Mouse (Mus musculus): ENCODE data around the gene Ccdc63. TPM values are rescaled to one million over a fixed set of nuclear protein-coding genes. Genes with fewer than 3 reads are reported as not detected.

The Ccdc63 gene
- polyA plus RNA-seq, 1 experiment: 0.23 TPM

- Histone ChIP-seq H3K27ac (ENCODE audit: control insufficient read depth, insufficient read depth, low read length) (no peak overlapping the region), H3K36me3 (ENCODE audit: control insufficient read depth, insufficient read depth, low read length) (no peaks in the 10 kb centered on the region), H3K4me1 (replicated peaks; ENCODE audit: control insufficient read depth, insufficient read depth, low read length) (no peaks in the 10 kb centered on the region), H3K27me3 (ENCODE audit: control insufficient read depth, insufficient read depth, low read length) (no peaks in the 10 kb centered on the region), H3K4me3 (ENCODE audit: control insufficient read depth, insufficient read depth, low read length) (no peak overlapping the region)
- no peak for DNase-seq
- no peak for TF ChIP-seq POLR2A (IDR thresholded peaks at IDR 0.05; ENCODE audit: control insufficient read depth, extremely low read depth, insufficient read depth, low read length, poor library complexity)
- no peak for TF ChIP-seq CTCF (IDR thresholded peaks at IDR 0.05; ENCODE audit: borderline replicate concordance, control insufficient read depth, extremely low read depth, insufficient read depth, low read length, poor library complexity)
- whole genome bisulfite sequencing: 93% methylated on average over 14 of the region's 14 CpGs
Measured at GRCm38 (mm10) chr5:122093734-122094133, 46.9 kb downstream of the Ccdc63 start.

DNA sequence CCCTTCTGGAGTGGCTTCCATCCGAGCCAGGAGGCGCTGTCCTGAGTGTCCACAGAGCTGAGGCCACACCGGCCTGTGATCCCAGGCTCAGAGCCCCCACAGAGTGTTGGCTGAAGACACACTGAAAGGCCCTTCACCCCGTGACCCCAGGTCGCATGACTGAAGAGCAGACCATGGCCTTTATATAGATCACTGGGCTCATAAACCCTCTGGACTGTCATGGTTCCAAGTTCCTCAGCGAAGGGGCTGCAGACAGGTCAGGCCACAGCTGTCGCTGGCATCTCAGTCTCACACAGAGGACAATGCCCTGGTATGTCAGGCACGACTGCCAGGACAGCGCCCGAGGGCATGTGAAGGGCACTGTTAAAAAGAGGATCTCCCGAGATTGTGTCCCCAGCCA lies 47.8 kb downstream of the Ccdc63 start:
- Histone ChIP-seq H3K4me3 (ENCODE audit: control insufficient read depth, insufficient read depth, low read length) (no peak overlapping the region), H3K4me1 (replicated peaks; ENCODE audit: control insufficient read depth, insufficient read depth, low read length) (no peaks in the 10 kb centered on the region), H3K27me3 (ENCODE audit: control insufficient read depth, insufficient read depth, low read length) (no peaks in the 10 kb centered on the region), H3K36me3 (ENCODE audit: control insufficient read depth, insufficient read depth, low read length) (no peaks in the 10 kb centered on the region), H3K27ac (ENCODE audit: control insufficient read depth, insufficient read depth, low read length) (no peak overlapping the region)
- no peak for DNase-seq
- TF ChIP-seq CTCF (IDR thresholded peaks at IDR 0.05; ENCODE audit: borderline replicate concordance, control insufficient read depth, extremely low read depth, insufficient read depth, low read length, poor library complexity) (no peak), POLR2A (IDR thresholded peaks at IDR 0.05; ENCODE audit: control insufficient read depth, extremely low read depth, insufficient read depth, low read length, poor library complexity) (no peak)
- 93% methylated on average over 11 of the region's 11 CpGs for WGBS

DNA sequence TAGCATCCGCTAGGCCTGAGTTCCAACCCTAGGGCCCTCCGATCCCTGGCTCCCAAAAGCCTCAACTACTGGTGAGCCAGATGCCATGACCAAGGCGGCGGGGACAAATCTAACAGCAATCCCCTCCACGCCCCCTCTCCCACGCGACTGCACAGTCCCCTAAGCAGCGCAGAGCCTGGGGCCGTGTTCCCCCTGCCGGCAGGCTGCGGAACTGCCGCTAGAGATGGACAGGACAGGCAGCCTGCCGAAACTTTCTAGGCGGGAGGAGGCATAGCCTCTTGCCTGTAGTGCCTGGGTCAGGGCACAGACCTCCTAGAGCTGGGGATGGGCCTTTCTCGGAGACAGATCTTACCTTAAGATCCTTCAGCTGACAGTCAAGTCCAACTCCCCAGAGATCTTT lies 49.6 kb downstream of the Ccdc63 start:
- H3K27ac ChIP-seq (ENCODE audit: control insufficient read depth, insufficient read depth, low read length): no peak overlapping the region
- no peak overlapping the region for H3K4me3 ChIP-seq (ENCODE audit: control insufficient read depth, insufficient read depth, low read length)
- TF ChIP-seq POLR2A (IDR thresholded peaks at IDR 0.05; ENCODE audit: control insufficient read depth, extremely low read depth, insufficient read depth, low read length, poor library complexity): no peak
- TF ChIP-seq CTCF (IDR thresholded peaks at IDR 0.05; ENCODE audit: borderline replicate concordance, control insufficient read depth, extremely low read depth, insufficient read depth, low read length, poor library complexity): peak; percentile 93
- H3K27me3 ChIP-seq (ENCODE audit: control insufficient read depth, insufficient read depth, low read length): no peaks in the 10 kb centered on the region
- H3K4me1 ChIP-seq (replicated peaks; ENCODE audit: control insufficient read depth, insufficient read depth, low read length): no peaks in the 10 kb centered on the region
- WGBS: 21% methylated on average over 15 of the region's 15 CpGs
- no peaks in the 10 kb centered on the region for H3K36me3 ChIP-seq (ENCODE audit: control insufficient read depth, insufficient read depth, low read length)
- peak; percentile 67 for DNase-seq

GRCm38 (mm10) chr5:122089664-122090063 lies 51.0 kb downstream of the Ccdc63 start:
- 91% methylated on average over 8 of the region's 8 CpGs for WGBS

DNA sequence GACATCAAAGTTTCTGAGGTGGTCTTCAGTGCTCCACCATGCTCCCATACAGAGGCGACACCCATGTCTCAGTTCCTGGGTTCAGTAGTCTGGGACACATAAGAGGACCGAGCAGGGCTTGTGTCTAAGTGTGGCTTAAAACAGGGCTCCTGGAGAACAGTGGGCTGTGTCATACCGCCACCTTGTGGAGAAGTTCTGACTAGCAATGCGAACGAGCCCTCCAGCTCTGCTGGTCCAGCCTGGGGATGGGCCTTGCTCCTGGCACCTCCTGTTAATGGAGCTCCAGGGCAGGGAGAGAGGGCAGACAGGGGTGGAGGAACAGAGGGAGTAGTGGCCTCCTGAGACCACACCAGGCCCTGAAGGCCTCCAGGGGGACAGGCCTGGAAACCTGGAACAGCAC lies 51.7 kb downstream of the Ccdc63 start:
- no peak overlapping the region for H3K27ac ChIP-seq (ENCODE audit: control insufficient read depth, insufficient read depth, low read length)
- no peaks in the 10 kb centered on the region for H3K36me3 ChIP-seq (ENCODE audit: control insufficient read depth, insufficient read depth, low read length)
- H3K4me1 ChIP-seq (replicated peaks; ENCODE audit: control insufficient read depth, insufficient read depth, low read length): no peaks in the 10 kb centered on the region
- H3K4me3 ChIP-seq (ENCODE audit: control insufficient read depth, insufficient read depth, low read length): no peak overlapping the region
- peak; percentile 76 for DNase-seq
- TF ChIP-seq POLR2A (IDR thresholded peaks at IDR 0.05; ENCODE audit: control insufficient read depth, extremely low read depth, insufficient read depth, low read length, poor library complexity): no peak
- TF ChIP-seq CTCF (IDR thresholded peaks at IDR 0.05; ENCODE audit: borderline replicate concordance, control insufficient read depth, extremely low read depth, insufficient read depth, low read length, poor library complexity): peak; percentile 88
- WGBS: 3% methylated on average over 5 of the region's 5 CpGs
- H3K27me3 ChIP-seq (ENCODE audit: control insufficient read depth, insufficient read depth, low read length): no peaks in the 10 kb centered on the region

More at GRCm38 (mm10) chr5:122089664-122090063, 51.0 kb downstream of the Ccdc63 start:
- H3K36me3 ChIP-seq (ENCODE audit: control insufficient read depth, insufficient read depth, low read length): no peaks in the 10 kb centered on the region
- no peak for TF ChIP-seq CTCF (IDR thresholded peaks at IDR 0.05; ENCODE audit: borderline replicate concordance, control insufficient read depth, extremely low read depth, insufficient read depth, low read length, poor library complexity)
- no peak for TF ChIP-seq POLR2A (IDR thresholded peaks at IDR 0.05; ENCODE audit: control insufficient read depth, extremely low read depth, insufficient read depth, low read length, poor library complexity)
- no peak overlapping the region for H3K27ac ChIP-seq (ENCODE audit: control insufficient read depth, insufficient read depth, low read length)
- H3K27me3 ChIP-seq (ENCODE audit: control insufficient read depth, insufficient read depth, low read length): no peaks in the 10 kb centered on the region
- no peak overlapping the region for H3K4me3 ChIP-seq (ENCODE audit: control insufficient read depth, insufficient read depth, low read length)
- DNase-seq: no peak
- H3K4me1 ChIP-seq (replicated peaks; ENCODE audit: control insufficient read depth, insufficient read depth, low read length): no peaks in the 10 kb centered on the region

DNA sequence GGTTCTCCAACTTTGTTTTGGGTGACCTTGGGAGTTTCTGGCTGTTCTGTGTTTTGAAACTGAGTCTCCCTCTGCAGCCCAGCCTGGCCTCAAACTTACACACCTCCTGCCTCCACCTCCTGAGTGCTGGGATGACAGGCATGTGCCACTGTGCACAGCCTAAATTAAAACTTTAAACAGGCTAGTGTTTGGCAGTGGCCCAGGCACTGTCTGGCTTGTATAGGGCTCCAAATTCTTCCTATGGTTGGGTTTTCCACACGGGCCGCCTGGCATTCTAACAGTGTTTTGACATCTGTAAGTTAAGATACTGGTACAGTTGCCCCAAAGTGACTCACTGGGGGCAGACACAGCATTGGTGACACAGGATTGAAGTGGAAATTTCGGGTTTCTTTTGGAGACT lies 54.5 kb downstream of the Ccdc63 start:
- H3K27ac ChIP-seq (ENCODE audit: control insufficient read depth, insufficient read depth, low read length): no peak overlapping the region
- H3K4me1 ChIP-seq (replicated peaks; ENCODE audit: control insufficient read depth, insufficient read depth, low read length): no peaks in the 10 kb centered on the region
- WGBS: 84% methylated on average over 3 of the region's 3 CpGs
- no peak overlapping the region for H3K4me3 ChIP-seq (ENCODE audit: control insufficient read depth, insufficient read depth, low read length)
- no peaks in the 10 kb centered on the region for H3K36me3 ChIP-seq (ENCODE audit: control insufficient read depth, insufficient read depth, low read length)
- TF ChIP-seq CTCF (IDR thresholded peaks at IDR 0.05; ENCODE audit: borderline replicate concordance, control insufficient read depth, extremely low read depth, insufficient read depth, low read length, poor library complexity) (no peak), POLR2A (IDR thresholded peaks at IDR 0.05; ENCODE audit: control insufficient read depth, extremely low read depth, insufficient read depth, low read length, poor library complexity) (no peak)
- no peaks in the 10 kb centered on the region for H3K27me3 ChIP-seq (ENCODE audit: control insufficient read depth, insufficient read depth, low read length)
- DNase-seq: no peak

GRCm38 (mm10) chr5:122085291-122085690 lies 55.3 kb downstream of the Ccdc63 start:
- no peak for DNase-seq
- no peaks in the 10 kb centered on the region for H3K36me3 ChIP-seq (ENCODE audit: control insufficient read depth, insufficient read depth, low read length)
- 72% methylated on average over 7 of the region's 7 CpGs for WGBS
- H3K4me1 ChIP-seq (replicated peaks; ENCODE audit: control insufficient read depth, insufficient read depth, low read length): no peaks in the 10 kb centered on the region
- no peak overlapping the region for H3K27ac ChIP-seq (ENCODE audit: control insufficient read depth, insufficient read depth, low read length)
- H3K4me3 ChIP-seq (ENCODE audit: control insufficient read depth, insufficient read depth, low read length): no peak overlapping the region
- H3K27me3 ChIP-seq (ENCODE audit: control insufficient read depth, insufficient read depth, low read length): no peaks in the 10 kb centered on the region
- TF ChIP-seq CTCF (IDR thresholded peaks at IDR 0.05; ENCODE audit: borderline replicate concordance, control insufficient read depth, extremely low read depth, insufficient read depth, low read length, poor library complexity) (no peak), POLR2A (IDR thresholded peaks at IDR 0.05; ENCODE audit: control insufficient read depth, extremely low read depth, insufficient read depth, low read length, poor library complexity) (no peak)

Data from thymus, adult 2 months (tissue).